Mouse (Mus musculus) retina, postnatal 1 day (tissue): ENCODE measurements around the gene Arl8b.
A peak's percentile ranks its signal among the peaks of the same experiment; 100 is the strongest.

Source experiments
- DNase-seq: peaks from one replicate; pipeline ENCODE4 v3.0.0-alpha.2; 2012

Arl8b gene

DNA sequence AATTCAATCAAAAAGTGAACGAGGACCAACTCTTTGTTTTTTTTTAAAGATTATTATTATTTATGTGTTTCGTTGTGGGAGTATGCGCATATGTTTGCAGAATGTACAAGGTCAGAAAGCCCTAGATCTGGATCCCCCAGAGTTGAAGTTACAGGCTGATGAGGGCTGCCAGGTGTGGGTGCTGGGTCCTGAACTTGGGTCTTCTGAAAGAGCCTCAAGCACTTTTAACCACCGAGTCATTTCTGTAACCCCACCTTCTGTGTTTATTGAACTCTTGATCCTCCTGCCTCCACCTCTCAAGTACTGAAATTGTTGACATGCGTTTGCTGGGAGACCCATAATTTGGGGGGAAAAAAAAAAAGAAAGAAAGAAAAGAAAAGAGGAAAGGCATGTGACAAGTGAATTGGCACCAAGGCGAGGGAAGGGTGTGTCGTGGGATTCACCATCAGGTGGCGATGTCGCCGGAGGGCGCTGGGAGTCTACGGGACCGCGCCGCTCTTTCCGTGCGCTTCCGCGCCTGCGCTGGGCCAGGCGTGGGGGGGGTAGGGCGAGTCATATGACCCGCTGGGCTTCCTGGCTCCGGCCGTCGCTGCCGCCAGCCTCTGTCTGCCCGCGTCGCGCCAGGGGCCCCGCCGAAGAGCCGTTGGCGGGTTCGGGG is at the start of gene Arl8b:
Gene Arl8b, plus strand, starts transcription at position 574 of the 658 bp plus-strand sequence.
- peak; percentile 96 for DNase-seq

DNA sequence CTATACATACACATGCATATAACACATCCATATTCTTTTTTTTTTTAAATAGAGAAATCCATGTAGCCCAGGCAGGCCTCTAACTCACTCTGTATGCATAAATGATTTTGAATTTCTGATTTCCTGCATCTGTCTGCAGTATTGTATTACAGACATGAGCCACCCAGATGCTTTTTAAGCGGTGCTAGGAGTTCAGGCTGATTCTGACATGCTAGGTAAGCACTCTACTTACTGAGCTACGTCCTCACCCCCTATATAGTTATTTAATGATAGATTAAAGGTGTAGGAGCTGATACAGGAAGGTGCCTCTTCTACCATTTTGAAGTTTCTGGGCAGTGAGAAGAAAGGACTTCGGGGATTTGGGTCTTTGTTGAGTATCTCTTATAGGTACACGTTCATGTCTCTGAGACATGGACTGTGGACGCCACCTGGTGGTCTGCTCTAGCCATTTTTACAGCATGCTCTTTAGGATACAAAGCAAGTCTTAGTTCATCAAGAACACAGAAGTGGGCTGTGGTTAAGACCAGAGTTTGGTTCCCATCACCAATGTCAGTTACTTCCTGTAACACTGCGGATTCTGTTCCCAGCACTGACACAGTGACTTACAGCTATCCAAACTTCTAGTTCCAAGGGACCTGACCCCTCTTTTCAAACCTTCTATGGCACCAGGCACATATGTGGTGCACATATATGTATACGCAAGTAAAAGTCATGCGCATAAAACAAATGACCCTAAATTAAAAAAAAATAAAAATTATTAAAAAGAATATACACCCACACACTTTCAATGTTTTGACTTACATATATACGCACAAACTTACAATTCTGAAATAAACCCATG is 46.8 kb upstream of the Arl8b start:
- DNase-seq = peak; percentile 80

DNA sequence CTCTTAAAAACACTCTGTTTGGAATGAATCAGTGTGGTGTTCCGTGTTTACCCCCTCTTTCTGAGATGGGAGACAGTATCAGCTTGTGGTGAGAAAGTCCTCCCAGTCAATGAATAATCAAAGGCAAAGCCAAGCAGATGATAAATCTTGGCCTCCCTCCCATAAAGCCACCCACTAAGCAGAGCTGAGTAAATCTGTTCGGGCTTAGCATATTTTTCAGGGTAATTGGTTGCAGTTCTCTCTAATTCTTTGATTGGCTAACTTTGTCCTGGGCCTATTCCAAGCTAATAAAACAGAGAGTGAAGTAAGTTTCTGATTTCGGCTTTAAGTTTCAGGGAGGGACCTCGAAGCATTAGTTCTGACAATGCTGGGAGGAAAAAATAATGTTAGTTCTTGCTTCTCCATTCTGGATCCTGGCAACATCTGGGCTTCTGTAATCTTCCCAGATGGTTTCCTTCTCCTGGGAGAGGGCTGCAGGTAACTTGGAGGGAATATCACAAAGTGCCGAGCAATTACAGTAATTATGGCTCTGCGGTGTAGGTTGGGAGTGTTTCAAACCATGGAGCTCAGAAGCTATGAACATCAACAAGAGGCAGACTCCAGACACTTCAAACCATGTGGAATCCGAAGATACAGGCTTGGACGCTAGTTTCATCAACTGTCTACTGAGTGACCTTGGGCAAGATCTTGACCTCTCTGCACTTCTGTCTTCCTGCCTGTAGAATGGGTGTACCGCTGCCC is 44.3 kb upstream of the Arl8b start:
- DNase-seq = no peak

DNA sequence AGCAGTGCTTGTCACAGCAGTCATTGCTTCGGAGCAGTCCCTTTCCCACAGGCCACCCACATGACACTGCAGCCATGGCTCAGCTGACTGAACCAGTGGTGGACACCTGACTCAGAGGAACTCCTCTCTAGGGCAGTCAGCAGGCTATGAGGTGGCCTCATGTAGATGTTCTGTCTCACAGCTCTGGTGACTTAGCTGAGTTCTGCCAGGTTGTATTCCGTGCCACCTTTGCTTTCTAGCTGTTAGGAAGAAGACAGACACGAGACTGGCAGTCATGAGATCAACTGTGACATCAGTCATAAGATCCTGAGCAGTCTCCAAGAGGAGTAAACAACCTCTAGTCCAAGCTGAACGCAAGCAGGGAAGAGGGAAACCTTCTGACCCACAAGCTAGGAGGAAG is 42.3 kb upstream of the Arl8b start:
- no peak for DNase-seq

DNA sequence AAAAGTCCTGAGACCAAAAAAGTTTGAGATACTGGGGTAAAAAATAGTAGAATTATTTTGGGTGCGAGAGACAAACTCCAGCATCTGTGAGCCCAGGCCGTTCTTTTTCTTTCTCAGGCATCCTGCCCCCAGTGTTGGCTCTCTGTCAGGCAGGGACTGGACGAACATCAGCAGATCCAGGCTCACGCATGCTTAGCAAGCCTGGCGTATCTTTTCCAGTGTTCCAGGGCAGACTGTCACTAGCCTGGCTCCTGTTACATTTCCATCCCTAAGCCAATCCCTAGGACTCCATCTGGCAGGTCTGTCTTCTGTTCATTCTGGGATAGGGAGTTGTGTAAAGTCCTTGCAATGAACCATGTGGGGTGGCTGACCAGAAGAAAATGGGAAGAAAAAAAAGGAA is 39.2 kb upstream of the Arl8b start:
- DNase-seq = no peak

DNA sequence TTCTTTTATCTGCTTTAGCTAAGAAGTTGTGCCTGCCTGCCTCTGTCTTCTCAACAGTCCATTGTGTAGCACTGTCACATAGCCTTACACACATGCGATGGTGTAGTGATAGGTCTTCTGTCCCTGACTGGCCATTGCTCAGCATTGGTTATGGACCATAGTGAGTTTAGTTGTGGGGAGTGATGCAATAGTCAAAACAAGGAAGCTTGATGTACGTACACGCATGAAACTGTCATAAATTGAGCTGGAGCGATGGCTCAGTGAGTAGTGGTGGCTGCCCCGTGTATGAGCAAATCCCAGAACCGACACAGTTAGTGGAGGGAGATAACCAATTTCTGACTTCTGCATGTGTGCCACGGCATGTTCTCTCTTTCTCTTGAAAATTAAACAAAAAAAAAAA is 31.6 kb upstream of the Arl8b start:
- DNase-seq = no peak

DNA sequence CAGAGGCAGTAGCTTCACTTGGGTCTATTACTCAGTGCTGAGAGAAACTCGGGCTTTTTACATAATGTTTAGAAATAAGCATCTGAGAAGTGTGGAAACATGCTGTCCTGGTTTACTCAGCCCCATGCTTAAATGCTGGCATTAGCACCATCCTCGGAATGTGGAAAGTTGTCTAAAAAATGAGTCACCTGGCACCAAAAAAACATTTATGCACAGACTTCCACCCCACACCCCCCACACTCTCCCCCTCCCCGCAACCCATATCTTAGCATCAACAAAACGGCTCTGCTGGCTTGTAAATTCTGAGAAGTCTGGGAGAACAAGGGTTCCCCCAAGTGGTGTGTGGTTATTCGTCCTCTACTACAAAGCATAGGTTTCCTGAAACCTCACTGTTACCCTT is 30.5 kb upstream of the Arl8b start:
- DNase-seq = no peak

DNA sequence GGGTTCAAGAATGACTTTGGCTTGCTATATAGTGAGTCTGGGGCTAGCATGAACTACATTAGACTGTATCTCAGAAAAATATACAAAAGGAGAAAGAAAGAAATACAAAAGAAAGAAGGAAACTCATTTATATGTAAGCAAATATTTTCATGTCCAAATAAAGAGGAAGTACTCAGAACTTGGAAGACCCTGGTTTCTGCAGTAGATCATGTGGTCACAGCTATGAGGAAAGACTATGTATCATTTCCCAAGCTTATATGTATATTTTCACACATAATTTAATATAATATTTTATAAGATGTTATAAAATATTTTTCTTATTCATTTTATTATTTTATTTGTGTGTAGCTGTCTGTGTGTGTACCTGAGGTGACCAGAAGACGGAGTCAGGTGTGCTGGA is 29.4 kb upstream of the Arl8b start:
- no peak for DNase-seq

DNA sequence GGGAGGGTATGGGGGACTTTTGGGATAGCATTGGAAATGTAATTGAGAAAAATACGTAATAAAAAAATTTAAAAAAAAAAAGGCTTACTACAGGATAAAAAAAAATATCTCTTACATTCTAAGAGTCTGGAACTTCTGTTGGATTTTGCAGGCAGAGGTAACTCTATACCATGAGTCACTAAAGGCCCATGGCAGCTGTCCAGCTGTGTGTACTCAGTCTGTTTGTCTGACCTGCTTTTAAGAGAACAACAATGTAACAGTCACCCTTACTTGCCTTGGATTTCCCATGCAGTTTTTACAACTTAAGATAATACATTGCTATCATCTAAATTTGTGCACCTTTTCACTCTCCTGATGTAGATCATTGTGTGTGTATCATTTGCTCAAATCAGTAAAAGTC is 28.5 kb upstream of the Arl8b start:
- peak; percentile 25 for DNase-seq

DNA sequence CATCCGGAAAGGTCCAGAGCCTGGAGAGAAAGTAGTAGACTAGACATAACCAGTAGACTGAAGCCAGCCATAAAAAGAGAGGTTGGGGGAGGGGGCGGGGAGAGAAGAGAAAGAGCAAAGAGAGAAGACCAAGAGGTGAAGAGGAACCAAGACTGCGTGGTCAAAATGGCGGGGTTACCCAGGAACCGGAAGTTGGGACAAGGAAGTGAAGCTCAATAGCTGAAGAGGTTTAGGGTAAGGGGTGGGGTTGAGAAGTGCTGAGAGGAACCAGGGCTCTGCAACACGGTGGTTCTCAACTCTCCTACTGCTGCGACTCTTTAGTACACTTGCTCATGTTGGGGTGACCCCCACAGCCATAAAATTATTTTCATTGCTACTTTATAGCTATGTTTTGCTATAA is 27.0 kb upstream of the Arl8b start:
- DNase-seq = no peak

DNA sequence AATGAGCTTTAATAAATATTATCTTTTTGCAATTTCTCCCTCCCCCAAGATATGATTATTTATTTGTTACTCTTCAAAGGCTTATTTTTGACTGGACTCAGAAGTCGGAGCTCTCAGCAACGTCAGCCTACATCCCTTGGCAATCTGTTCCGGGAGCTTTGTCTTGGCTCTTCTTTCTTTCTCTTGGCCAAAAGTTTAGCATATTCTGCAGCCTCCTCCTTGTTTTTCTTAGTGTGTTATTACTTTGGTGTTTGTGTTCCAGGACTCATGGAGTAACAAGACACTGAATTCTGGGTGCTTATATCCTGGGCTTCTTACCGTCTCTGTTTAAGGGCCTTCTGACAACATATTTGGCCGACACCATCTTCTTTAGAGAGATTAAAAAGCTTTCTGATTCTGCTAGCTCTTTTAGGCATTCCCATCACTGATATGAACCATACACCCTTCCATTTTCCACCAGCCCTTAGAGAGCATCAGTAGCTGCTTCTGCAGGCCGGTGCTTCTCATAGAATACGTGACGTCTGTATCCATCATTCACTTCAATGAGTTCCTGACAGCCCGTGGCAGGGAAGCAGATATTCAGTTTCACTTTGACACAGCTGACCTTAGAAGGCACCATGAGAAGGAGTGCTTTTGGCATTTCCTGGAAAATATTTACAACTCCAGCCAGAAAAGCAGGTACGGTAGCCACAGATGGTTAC is 23.8 kb upstream of the Arl8b start:
- no peak for DNase-seq

DNA sequence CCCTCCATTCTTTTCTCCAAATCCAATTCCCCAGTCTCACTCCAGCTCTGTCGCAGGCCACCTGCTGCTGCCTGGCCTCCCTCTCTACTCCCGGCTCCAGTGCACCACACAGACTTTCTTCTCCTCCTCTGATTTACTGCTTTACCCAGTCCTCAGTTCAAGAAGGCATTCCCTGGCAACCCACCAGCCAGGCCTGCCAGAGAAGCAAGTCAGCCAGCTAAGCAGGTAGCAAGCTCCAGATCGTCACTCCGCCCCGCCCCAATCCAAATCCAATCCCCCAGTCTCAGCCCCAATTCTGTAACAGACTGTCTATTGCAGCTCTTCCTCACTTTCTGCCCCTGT is 23.2 kb upstream of the Arl8b start:
- DNase-seq = no peak

DNA sequence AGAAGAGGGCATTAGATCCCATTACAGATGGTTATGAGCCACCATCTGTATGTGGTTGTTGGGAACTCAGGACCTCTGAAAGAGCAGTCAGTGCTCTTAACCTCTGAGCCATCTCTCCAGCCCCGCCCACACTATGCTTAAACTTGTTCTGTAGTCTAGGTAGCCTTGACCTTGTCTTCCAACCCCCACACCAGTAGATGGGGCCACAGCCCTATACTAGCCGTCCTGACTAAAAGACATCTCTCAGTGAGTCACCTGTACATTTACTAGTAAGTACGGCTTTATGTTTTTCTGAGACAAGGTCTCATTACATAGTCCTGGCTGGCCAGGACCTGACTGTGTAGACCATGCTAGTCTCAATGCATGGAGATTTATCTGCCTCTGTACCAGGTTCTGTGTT is 12.0 kb upstream of the Arl8b start:
- no peak for DNase-seq

DNA sequence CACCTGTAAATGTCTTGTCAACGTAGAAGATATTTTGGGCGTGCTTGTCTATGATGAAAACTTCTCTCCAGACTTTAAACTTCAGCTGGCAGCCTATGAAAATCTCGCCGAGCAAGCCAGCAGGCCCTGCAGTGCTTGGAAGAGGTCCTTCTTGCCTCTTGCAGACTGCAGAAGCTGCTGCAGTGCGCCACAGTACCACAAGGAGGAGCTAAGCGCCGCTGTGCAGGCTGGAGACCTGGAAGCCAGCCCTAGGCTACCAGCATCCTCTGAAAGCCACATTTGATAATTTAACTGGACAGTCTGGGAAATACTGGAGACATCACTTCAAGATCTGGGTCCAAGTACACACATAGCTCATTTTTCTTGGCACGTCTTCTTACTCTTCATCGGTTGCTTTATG is 10.0 kb upstream of the Arl8b start:
- peak; percentile 82 for DNase-seq

DNA sequence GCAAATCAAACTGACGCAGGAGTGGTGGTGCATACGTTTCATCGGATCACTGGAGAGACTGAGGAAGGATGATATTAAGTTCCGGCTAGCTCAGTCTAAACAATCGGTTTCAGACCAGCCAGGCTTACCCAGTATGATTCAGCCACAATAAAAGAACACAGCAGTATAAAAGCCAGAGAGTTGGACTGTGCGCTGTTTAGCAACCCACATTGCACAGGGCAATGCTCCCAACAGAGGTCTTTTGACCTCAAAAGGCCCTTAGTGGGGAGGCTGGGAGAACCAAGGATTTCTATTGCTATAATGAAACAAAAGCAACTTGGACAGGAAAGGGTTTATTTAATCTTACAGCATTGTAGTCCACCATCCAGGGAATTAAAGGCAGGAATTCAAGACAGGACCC is 9.4 kb upstream of the Arl8b start:
- DNase-seq = no peak

DNA sequence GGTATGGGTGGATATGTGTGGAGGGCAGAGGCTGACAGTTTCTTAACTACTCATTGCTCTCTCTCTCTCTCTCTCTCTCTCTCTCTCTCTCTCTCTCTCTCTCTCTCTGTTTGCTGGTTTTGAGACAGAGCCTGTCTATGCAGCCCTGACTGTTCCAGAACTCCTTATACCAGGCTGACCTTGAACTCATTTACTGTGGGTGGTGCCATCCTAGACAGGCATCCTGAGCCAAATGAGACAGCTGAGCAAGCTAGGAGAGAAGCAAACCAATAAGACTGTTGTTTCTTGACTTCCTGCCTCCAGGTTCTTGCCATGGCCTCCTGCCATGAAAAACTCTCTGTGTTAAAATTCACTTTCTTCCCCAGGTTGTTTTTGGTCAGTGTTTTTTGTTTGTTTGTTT is 6.6 kb upstream of the Arl8b start:
- no peak for DNase-seq

DNA sequence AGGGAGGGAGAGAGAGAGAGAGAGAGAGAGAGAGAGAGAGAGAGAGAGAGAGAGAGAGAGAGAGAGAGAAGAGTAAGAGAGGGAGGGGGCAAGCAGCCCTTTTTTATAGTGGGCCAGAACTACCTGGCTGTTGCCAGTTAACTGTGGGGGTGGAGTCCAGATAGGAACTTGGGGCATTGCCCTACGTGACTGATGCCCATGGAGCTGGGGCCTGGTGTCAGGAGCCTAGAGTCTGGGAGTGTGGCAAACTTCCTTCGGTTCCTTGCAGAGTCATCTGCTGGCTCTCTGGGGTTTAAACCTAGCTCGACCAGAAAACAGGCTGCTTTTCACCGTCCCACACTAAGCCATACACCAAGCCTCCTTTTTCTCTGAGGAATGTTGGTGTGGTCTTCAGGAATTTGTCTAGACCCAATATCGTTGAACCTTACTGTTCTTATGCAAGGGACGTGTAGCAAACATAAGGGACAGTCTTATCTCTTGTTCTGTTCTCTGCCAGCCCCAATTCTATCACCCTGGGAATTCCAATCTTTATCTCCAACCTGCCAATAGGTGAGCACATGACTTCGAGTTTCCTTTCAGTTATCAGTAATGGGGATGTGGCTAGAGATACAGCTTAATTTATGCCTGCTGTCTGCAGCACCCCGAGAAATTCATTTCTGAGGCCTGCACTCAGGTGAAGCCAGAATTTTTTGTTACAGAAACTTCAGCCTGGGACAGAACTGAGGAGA is 5.2 kb upstream of the Arl8b start:
- DNase-seq = no peak

DNA sequence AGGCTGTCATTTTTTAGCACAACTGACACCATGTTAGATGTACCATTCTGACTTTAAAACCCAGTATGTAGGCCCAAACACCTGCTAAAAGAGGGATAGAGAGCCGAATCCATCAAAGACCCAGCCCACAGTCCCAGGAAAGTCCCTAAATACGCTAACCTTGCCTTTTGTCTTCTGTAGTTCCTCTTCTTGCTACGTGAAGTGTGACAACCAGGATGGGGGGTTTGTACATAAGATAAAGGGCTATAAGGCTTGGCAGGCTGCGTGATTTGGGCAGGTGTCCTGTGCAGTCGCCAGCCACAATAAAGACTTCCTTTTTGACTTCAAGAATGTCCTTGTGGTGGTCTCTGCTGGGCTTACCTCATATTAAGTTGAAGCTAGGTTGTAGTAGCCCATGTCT is 4.5 kb upstream of the Arl8b start:
- no peak for DNase-seq

DNA sequence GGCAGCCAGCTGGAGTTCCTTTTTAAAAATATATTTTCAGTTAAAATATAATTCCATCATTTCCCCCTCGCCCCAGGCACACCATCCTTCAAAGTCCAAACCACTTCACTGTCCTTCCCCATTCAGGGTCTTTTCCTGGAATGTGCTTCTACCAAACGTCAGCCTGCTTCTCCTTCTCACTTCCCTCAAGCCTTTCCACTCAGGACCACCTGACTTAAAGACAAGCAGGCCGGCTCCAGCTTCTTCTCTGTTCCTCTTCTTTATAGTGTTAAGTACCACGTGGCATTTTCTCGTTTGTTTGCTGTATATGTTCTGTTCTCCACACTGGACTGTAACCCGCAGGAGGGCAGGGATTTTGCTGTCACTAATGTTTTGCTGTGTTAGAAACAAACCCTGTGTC is 1.0 kb upstream of the Arl8b start:
- DNase-seq = no peak

DNA sequence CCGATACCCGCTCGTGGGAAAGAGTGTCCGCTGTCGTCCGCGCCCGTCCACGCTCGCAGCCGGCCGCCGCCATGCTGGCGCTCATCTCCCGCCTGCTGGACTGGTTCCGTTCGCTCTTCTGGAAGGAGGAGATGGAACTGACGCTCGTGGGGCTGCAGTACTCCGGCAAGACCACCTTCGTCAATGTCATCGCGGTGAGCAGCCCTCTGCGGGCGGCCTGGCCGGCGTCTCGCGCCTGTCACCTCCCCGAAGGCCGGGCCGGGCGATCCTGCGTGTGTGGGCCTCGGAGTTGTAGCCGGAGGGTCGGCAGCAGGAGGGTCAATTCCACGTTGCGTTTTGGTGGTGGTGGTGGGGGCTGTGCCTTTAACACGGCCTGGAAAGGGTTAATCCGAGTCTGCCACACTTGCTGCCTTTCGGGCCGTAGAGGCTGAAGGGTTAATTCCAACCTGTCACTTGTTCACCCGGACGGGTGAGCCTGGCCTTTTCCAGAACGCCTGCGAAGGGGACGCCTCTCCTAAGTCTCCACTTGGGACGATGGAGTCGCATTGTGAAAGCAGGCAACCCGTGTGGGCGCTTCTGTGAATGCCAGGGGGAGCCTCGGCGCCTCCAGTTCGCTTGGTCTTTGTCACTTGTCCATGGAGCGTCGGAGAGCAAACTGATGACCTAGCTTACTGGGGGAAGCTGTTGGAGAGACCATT is 434 bp downstream of the Arl8b start:
- peak; percentile 68 for DNase-seq

DNA sequence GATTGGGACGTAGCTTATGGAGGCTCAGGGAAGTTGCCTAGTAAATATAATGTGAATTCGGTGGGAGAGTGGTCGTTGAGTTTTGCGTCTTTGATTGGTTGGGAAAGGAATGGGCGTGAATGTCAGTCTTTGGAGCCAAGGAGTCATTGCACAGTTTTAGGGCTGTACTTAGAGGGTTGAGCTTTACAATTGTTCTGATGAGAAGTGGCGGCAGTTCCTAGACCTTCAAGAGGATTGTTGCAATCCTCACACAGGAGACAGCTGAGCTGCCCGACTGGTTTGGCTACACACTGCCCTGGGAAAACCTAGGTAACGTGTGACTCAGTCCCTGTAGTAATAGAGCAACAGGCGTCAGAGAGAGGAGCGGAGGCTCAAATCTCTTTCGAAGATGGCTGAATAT is 1.2 kb downstream of the Arl8b start:
- no peak for DNase-seq

DNA sequence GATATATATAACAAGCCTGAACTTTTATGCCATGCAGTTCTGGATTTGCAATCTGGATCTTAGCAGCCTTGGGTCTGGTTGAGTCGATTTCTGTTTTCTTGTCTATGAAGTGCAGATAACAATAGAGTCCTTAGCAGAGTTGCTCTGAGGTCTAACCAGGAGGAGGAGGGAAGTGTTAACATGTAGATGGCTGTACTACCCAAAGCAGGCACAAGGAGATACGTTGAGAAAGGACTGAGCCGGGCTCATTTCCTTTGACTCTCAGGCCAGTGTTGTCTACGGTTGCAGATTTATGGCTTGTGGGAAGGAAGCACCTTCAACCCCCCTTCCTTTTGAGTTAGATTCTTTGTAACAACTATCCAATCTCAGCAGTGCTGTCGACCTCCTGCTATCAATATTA is 1.9 kb downstream of the Arl8b start:
- DNase-seq = peak; percentile 8
